Mouse (Mus musculus): Measurements from ENCODE around the gene Vps52.

DNA sequence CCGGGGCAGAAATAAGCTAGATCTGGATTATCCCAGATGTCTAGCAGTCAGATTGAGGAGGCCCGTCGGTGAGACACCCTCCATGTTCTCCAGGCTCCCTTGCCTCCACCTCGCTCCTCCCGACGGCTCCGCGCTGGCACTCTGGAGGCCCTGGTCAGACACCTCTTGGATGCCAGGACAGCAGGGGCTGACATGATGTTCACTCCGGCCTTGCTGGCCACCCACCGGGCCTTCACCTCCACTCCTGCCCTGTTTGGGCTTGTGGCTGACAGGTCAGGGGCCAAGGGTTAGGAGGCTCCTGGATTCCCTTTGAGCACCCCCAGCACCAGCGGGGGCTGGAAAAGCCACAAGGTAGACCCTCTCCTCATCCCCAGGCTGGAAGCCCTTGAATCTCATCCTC, 23.7 kb upstream of the Vps52 start:
- TF ChIP-seq MAX (IDR thresholded peaks at IDR 0.05) (no peak), CTCF (IDR thresholded peaks at IDR 0.05; ENCODE audit: control insufficient read depth, insufficient read depth, insufficient read length) (no peak), USF1 (IDR thresholded peaks at IDR 0.05; ENCODE audit: low read depth) (no peak)
